Mouse (Mus musculus) cerebellum, adult 2 months (tissue): ENCODE measurements around the gene Zswim1. TPM values are rescaled to one million over a fixed set of nuclear protein-coding genes. Genes with fewer than 3 reads are reported as not detected.
A peak's percentile ranks its signal among the peaks of the same experiment; 100 is the strongest.

Source experiments
- DNase-seq, 2 experiments: peaks; one replicate each; pipeline ENCODE4 v3.0.0; 2021
- H3K27ac ChIP-seq: fragments of 200-500 bp; 2 replicates; pipeline ENCODE4 v1.5.1; 2012; ENCODE audit warnings: low read length, control low read depth, inconsistent platforms; ENCODE audit not compliant: insufficient read depth
- H3K27me3 ChIP-seq: fragments of 200-500 bp; 2 replicates; pipeline ENCODE4 v1.6.1; 2012; ENCODE audit warnings: inconsistent platforms, mild to moderate bottlenecking, low read length, moderate library complexity; ENCODE audit not compliant: control insufficient read depth, insufficient read depth
- H3K4me1 ChIP-seq: fragments of 200-500 bp; 2 replicates; pipeline ENCODE4 v1.6.1; 2011; ENCODE audit warnings: low read length; ENCODE audit not compliant: control insufficient read depth, insufficient read depth
- H3K4me3 ChIP-seq: fragments of 200-500 bp; replicated peaks from 2 replicates; pipeline ENCODE3; 2011; ENCODE audit warnings: mild to moderate bottlenecking, low read depth, low read length, control low read depth; ENCODE audit not compliant: insufficient read depth
- CTCF ChIP-seq: fragments of 200-500 bp; IDR thresholded peaks from 2 replicates; pipeline ENCODE4 v1.5.1; 2011; ENCODE audit warnings: low read depth, mild to moderate bottlenecking, control low read depth, low read length, moderate library complexity, borderline replicate concordance; ENCODE audit not compliant: insufficient read depth
- POLR2A ChIP-seq: fragments of 200-500 bp; IDR thresholded peaks from 2 replicates; pipeline ENCODE4 v1.6.1; 2011; ENCODE audit warnings: low read length, control low read depth, borderline replicate concordance; ENCODE audit not compliant: insufficient read depth
- WGBS: fragments of 180-500 bp; shearing (Covaris S2); methylation state at CpG from one replicate; pipeline ENCODE4 v1.1.7; 2018; 5-methylcytosine and 5-hydroxymethylcytosine counted together
- polyA plus RNA-seq: library from polyadenylated mRNA; depleted of rRNA; stranded (reverse); fragments of >200 nt; gene quantifications from 2 replicates; pipeline ENCODE4 v1.2.3, GENCODE M21; 2012

Gene Zswim1
- polyA plus RNA-seq, 1 experiment, result 20.0 TPM

DNA sequence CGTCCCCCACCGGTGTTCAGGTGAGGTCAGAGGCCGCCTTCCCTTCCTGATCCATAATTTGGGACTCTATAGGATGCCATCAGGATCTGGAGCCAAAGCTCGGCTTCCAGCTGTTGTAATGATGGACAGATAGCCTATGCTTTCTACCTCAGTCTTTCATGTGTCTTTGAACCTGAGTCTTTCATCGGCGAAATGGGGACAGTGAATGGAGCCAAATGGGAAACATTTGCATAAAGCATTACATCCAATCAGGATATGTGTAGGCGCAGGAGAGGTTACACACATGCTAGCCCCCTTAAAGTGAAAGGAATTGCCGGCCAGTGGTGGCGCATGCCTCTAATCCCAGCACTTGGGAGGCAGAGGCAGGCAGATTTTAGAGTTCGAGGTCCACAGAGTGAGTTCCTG lies 697 bp downstream of the Zswim1 start:
- TF ChIP-seq CTCF (no peak), POLR2A (no peak)
- no peak for DNase-seq
- WGBS, result 1% methylated on average over 10 of the region's 10 CpGs
- Histone ChIP-seq H3K4me1 (peaks cover 20% of the 10 kb centered on the region), H3K27me3 (no peaks in the 10 kb centered on the region), H3K4me3 (peak overlapping the region; percentile 98), H3K27ac (peak overlapping the region; percentile 86)

DNA sequence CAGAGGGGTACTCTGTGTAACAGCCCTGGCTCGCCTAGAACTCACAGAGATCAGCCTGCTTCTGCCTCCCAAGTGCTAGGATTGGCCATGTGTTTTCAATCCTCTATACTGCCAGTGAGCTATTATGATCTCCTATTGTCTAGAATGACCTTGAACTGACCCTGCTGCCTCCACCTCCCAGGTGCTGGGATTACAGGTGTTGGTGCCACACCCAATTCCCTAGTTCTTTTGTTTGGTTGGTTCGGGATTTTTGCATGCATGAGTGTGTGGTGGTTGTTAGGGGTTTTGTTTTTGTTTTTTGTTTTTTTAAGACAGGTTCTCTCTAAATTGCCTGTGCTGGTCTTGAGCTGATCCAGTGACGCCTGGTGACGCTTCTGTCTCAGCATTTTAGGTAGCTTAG lies 1.5 kb downstream of the Zswim1 start:
- WGBS, result 92% methylated on average over 4 of the region's 4 CpGs
- Histone ChIP-seq H3K4me1 (peaks cover 20% of the 10 kb centered on the region), H3K27ac (no peak overlapping the region), H3K27me3 (no peaks in the 10 kb centered on the region), H3K4me3 (peak overlapping the region; percentile 17)
- no peak for DNase-seq
- TF ChIP-seq CTCF (no peak), POLR2A (no peak)

DNA sequence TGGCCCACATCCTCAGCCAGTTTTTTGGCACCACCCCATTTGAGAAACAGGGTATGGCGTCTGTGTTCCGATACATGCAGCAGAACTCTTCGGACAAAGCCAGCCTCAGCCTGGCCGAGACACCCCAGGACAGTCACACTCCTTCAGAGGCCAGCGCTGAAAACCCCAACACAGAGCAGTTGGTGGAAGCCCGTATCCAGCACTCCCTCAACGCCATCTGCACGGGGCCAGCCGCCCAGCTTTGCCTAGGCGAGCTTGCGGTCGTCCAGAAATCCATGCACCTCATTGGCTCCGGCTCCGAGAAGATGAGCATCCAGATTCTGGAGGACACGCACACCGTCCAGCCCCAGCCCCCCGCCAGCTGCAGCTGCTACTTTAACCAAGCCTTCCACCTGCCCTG lies 3.0 kb downstream of the Zswim1 start:
- H3K27me3 ChIP-seq, result no peaks in the 10 kb centered on the region
- H3K4me1 ChIP-seq, result peaks cover 20% of the 10 kb centered on the region
- no peak for DNase-seq
- TF ChIP-seq POLR2A (no peak), CTCF (no peak)
- WGBS, result 82% methylated on average over 17 of the region's 17 CpGs
- H3K4me3 ChIP-seq, result no peak overlapping the region
- no peak overlapping the region for H3K27ac ChIP-seq

DNA sequence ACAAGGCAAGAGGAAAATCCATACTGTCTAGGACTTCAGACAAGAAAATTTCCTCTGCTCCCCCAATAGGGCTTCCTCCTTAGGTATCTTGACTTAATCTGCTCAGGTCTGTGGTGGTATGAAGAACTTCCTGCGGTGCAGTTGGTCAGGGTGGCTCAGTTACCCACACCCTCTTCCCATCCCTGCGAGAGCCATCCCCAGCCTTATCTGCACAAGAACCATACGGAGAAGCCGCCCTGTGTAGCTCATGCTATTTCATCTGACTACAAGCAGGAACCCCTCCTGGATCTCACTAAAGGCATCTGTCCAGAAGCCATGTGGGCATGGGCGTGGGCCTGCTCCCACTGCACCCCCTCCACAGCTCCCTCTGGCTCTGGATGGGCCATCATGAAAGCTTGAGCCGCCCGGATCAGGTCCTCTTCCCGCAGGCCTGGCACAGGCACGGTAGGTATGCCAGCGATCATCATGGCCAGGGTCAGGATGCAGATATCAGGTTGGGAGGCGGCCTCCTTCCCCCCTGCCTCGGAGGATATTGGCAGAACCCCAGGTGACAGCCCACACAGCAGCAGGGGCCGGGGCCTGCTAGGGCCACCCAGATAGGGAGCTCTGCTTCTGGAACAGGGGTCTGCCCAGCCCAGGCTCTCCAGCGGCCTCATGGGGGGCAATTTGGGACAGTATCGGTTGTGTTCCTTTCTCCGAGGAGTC lies 4.8 kb downstream of the Zswim1 start:
- Histone ChIP-seq H3K4me1 (peaks cover 11% of the 10 kb centered on the region), H3K27me3 (no peaks in the 10 kb centered on the region), H3K27ac (no peak overlapping the region), H3K4me3 (no peak overlapping the region)
- WGBS, result 49% methylated on average over 16 of the region's 16 CpGs
- no peak for TF ChIP-seq POLR2A
- no peak for TF ChIP-seq CTCF
- DNase-seq, result no peak

DNA sequence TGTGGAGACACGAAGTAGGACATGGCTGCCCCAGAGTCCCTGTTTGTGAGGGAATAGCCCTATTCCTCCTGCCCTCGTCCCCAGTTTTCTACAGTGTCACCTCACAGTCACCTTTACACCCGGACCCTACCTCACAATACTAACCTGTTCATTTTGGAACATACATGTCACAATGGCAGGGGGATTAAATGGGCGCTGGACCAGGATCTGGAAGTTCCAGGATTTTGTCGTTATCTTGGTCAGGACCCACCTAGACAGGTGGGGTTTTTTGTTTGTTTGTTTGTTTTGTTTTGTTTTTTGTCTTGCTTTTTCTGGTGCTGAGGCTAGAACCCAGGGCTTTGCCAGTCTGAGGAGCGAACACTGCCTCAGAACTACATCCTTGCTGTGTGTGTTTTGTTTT lies 6.0 kb downstream of the Zswim1 start, which contains the start of gene Spata25:
Spata25 (minus strand) TSS at position 101 of the 400 bp plus-strand sequence.
- H3K4me1 ChIP-seq, result peaks cover 14% of the 10 kb centered on the region
- no peak for TF ChIP-seq POLR2A
- no peak for TF ChIP-seq CTCF
- no peak within 1 kb of the TSS for H3K27ac ChIP-seq
- 87% methylated on average over 6 of the region's 6 CpGs for WGBS
- no peaks in the 10 kb centered on the region for H3K27me3 ChIP-seq
- DNase-seq, result no peak
- H3K4me3 ChIP-seq, result no peak within 1 kb of the TSS

DNA sequence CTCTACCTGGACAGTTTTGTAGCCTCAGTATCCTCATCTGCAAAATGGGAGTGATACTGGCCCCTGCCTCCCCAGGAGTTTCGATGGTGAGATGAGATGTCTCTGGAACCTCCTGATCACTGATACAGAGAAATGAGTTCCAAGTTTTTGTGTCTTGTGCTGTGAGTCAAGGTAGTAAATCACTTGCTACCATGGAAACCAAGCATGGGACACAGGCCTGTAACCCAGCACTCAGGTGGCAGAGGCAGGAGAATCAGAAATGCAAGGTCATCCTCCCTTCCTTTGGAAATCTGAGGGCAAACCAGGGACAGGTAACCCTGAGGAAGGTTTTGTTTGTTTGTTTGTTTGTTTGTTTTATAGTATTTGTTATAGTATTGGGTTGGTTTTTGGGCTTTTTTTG lies 6.6 kb downstream of the Zswim1 start:
- peaks cover 10% of the 10 kb centered on the region for H3K4me1 ChIP-seq
- H3K27ac ChIP-seq, result no peak overlapping the region
- H3K4me3 ChIP-seq, result no peak overlapping the region
- DNase-seq, result no peak
- TF ChIP-seq CTCF (no peak), POLR2A (no peak)
- WGBS, result 97% methylated on average over 1 of the region's 1 CpGs
- no peaks in the 10 kb centered on the region for H3K27me3 ChIP-seq

DNA sequence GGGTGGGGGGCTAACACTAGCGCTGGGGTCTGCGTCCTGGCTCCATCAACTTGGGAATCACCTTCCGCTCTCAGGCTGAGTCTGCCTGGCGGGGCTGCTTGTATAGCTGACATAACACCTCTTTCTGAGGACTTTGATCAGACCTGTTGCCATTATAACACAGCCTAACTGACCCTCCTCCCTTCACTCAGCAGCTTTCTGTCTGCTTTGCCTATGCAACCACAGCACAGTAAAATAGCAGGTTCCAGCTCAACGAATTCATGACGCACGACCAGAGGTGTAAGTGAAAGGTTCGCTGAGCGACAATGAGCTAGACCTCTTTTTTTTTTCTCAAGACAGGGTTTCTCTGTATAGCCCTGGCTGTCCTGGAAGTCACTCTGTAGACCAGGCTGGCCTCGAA lies 8.5 kb downstream of the Zswim1 start:
- TF ChIP-seq POLR2A (no peak), CTCF (no peak)
- Histone ChIP-seq H3K4me3 (no peak overlapping the region), H3K4me1 (peaks cover 7% of the 10 kb centered on the region), H3K27ac (no peak overlapping the region), H3K27me3 (no peaks in the 10 kb centered on the region)
- DNase-seq, result no peak
- 89% methylated on average over 10 of the region's 10 CpGs for WGBS

DNA sequence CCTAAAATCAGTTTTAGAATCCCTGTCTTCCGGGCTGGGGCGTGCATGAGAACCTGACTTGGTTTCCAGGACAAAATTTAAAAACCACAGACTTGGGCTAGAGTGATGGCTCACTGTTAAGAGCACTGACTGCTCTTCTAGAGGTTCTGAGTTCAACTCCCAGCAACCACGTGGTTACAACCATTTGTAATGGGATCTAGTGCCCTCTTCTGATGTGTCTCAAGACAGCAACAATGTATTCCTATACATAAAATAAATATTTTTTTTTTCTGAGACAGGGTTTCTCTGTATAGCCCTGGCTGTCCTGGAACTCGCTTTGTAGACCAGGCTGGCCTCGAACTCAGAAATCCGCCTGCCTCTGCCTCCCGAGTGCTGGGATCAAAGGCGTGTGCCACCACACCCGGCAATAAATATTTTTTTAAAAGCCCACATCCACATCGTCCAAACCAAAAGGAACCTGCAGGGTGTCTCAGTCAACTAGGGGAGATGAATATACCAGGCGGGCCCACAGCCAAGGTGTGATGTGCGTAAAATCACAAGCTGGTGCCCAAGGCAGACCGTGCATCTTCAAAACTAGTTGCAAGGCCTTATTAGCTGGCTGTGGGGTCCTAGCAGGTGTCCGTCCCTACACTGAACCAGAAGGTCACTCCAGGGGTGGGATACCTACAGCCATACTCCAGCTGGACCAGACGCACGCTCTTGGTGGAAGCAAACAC lies 9.7 kb downstream of the Zswim1 start:
- WGBS, result 35% methylated on average over 16 of the region's 16 CpGs
- H3K4me1 ChIP-seq, result peaks cover 6% of the 10 kb centered on the region
- no peak for DNase-seq

More for the DNA sequence above, 9.7 kb downstream of the Zswim1 start:
- no peak for TF ChIP-seq CTCF
- no peak for TF ChIP-seq POLR2A
- peak overlapping the region; percentile 75 for H3K27ac ChIP-seq
- H3K4me3 ChIP-seq, result peak overlapping the region; percentile 84
- no peaks in the 10 kb centered on the region for H3K27me3 ChIP-seq
